Mouse (Mus musculus): ENCODE data around the gene Gns.

DNA sequence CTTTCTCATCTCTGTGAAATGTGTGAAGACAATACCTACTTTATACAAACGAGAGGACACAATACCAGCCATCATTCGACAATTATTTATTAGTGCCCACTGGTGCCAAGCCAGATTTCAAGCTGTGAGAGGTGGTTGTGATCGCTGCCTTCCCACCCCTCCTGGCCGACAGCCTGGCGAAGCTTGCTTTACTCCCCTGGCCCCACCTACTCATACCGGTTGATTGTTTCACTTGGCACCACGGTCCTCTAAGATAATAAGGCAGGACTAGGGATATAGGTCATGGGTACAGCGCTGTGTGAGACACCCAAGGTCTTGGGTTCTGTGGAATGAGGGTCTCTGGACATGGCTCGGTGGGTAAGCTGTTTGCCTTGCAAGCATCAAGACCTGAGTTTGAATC is 56.1 kb downstream of the Gns start:
- TF ChIP-seq POLR2A (IDR thresholded peaks at IDR 0.05; ENCODE audit: insufficient read depth, low read depth, low read length) (no peak), CTCF (IDR thresholded peaks at IDR 0.05; ENCODE audit: insufficient read depth, low read depth, low read length) (no peak)
